Mouse (Mus musculus): Measurements from ENCODE around the gene Ifnab.
A peak's percentile ranks its signal among the peaks of the same experiment; 100 is the strongest.

The Ifnab gene

DNA sequence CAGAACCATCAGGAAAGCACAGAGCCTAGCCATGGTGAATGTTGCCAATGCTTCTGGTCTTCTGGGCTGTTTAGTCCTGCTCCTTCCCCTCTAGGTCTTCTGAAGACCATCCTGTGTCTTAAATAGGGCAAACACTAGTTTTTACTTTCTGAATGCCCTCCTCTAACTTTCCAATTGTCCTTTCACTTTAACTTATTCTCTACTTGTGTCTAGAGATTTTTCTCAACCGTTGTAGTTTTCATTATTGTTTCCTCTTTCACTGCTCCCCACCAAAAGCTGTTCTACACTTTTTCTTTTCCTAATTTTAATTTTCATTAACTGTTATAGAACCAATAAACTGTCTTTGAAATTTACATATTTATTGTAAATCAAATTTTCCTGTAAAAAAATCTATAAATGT, 14.3 kb downstream of the Ifnab start, which contains the start of gene Ifna16:
Ifna16 (minus strand) TSS at position 101 of the 400 bp plus-strand sequence.
- no peak for DNase-seq (ENCODE audit: low read depth)

DNA sequence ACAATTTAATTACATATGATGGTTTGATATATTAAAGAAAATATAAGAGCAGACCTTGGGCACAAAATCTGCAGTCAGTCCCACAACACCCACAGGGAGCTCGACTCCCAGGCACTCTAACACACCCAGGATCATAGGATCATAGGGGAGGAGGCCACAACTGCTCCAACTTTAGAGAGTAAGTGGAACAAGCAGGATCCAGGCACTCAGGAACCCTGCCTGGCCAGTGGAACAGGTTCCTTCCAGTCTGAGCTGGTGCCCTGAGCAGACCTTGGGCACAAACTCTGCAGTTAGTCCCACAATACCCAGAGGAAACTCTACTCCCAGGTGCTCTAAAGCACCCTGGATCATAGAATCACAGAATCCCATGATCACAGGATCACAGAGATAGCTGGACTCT, 35.7 kb downstream of the Ifnab start:
- no peak for DNase-seq (ENCODE audit: low read depth)

DNA sequence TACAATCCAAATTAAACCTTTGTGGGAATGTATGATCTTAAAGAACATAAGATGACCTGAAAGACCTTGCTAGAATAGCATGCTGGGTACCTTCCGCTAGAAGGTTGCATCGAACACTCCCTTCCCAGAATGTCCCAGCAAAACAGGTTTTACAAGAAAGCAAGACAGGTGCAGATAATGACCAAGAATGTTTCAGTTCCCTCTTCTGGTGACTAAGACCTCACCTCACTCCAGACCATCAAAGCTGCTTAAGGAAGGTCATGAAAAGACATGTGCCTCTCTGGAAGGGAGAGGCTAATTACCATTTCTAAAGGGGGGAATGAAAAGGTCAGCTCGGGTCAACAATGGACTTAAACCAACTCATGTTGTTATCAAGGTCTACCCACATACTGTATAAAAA, 37.5 kb downstream of the Ifnab start:
- no peak for DNase-seq (ENCODE audit: low read depth)

DNA sequence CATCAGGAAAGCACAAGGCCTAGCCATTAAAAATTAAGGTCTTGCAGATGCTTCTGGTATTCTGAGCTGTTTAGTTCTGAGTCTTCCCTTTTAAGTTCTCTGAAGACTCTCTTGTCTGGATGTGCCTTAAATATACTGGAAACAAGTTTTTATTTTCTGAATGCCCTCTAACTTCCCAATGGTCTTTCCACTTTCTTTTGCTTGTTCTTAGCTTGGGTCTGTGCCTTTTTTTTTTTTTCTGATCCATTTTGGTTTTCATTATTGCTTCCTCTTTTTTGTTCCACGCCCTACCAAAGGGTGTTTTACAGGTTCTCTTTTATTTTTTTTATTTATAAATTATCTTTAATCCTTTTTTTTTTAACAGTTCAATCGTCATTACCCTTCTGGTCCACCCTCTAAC, 46.8 kb downstream of the Ifnab start, which contains the start of gene Ifna13:
Ifna13 (minus strand) TSS at position 101 of the 400 bp plus-strand sequence.
- no peak for DNase-seq (ENCODE audit: low read depth)

DNA sequence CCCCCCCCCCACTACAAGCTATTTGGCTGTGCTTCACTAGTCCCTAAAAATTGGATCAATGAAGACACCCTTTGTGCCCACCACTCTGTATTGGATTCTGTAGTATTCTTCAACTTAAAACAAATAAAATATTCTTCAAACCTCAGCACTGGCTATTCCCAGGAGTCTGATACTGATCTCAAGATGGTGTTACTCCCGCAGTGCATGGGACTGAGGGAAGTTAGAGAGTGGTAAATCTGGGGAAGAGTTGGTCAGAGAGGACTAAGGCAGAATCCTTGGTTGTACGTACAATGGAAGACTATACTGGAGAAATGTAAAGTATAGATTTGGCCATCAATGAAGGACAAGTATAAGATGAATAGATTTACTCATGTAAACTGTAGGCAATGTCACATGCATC, 48.6 kb downstream of the Ifnab start:
- DNase-seq (ENCODE audit: low read depth) = no peak

DNA sequence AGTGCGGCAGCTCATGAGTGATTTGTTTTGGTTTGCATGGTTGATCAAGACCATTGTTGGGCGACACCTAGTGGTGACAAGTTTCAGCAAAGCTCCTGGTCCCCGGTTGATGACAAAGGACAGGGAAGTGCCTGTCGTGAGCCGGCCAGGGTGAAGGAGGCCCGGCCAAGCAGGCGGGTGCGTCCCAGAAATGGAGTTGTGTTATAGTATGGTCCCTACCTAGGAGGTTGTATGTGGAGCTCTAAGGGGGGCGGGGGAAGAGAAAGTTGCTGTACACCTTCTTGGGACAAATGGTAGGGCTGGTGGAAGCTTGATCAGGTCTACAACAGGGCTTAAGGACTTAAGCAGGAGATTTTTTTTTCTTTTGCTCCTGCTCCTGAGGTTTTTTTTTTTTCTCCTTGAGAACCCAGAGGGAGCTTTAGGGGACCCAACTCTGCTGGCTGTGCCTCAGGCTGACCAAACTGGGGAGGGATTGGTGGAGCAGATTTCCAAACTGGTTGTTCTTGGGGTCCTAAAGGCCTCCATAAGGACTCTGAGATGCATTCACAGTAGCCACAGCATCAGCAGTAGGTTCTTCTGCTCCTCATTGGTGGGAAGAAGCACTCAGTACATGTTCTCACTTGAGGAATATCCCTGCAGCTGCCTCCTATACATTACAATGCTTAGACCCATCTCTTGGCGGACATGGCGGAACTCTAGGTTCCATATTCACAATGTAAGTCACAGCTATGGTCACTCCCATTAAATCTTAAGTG, 49.9 kb downstream of the Ifnab start:
- DNase-seq (ENCODE audit: low read depth) = peak; percentile 100

DNA sequence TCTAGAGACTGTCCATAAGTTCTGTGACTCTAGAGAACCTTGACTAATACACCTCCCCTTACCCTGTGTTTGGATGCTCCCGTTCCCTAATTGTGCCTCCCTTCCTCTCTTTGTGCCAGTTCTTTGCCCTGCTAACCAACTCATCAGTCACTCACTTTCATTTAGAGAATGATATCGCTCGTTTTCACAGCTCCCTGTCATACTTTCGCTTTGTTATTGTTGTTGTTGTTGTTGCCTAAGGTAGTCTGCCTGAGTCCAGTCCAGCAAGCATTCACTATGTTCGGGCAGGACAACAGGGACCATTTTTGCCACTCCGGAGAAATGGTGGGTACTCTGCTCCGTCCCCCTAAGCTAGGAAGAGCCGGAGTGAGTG, 50.5 kb downstream of the Ifnab start:
- no peak for DNase-seq (ENCODE audit: low read depth)
